Mouse (Mus musculus): ENCODE measurements around the gene Sh2b2.

Sh2b2 gene

DNA sequence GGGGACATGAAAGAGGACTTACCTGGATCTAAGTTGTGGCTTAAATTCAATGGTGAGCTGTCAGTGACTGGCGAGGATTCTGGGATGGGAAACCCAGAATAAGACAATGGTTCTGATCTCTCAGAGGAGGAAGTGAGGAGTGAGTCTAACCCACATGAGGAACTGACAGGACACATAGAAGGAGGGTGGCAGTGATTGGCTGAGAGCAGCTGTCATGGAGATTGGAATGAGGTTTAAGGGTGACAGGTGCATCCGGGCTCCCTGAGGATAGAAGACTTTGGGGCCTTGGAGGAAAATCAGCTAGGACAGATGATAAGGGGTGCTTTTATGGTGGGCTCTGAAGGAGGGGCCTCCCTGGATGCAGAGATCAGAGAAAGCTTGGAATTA lies at the start of gene Sh2b2:
Gene Sh2b2 (minus strand): TSS at position 105 of the 387 bp plus-strand sequence.
- no peak for DNase-seq (ENCODE audit: low spot score in 2 of 2)

DNA sequence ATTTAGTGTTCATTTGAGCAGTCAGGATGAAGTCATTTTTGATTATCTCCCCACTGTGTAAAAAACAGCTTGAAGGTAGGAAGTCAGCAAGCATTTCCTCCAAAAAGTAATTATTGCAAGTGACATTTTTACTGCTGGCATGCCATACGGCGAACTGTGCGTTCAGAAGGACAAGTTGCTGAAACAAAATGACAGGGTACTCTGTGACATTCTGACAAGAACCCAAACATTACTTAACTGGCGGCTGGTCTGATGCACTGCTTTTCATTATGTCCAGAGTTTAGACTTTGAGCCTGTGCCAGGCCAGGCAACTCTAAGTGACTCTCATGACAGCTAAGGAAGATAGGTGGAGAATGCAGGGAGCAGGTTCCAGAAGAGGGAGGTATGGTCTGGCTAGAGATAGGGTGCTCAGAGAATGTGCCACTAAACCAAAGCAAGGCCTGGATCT lies 46.6 kb upstream of the Sh2b2 start:
- DNase-seq (ENCODE audit: low spot score in 2 of 2) = no peak

GRCm38 (mm10) chr5:136292361-136292760 lies 46.0 kb upstream of the Sh2b2 start:
- DNase-seq (ENCODE audit: low spot score in 2 of 2) = no peak

DNA sequence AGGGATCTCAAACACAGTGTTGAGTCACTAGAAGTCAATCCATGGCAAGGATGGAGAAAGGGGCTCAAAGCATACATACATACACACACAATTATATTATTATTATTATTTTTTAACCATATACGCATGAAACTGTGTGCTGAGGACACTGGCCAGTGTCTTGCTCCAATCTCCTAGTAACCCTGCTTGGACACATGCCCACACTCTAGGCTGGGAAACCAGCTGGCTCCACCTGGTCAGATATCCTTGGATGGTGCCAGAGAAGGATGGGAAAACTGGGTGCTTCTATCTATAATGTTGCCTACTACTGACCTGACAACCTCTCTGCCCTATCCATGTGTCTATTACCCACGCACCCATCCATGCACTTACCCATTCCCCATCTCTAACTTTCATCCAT lies 45.2 kb upstream of the Sh2b2 start:
- DNase-seq (ENCODE audit: low spot score in 2 of 2) = no peak

- DNase-seq (ENCODE audit: low spot score in 2 of 2) = no peak
These were observed 43.4 kb upstream of the Sh2b2 start for GRCm38 (mm10) chr5:136289776-136290175.

DNA sequence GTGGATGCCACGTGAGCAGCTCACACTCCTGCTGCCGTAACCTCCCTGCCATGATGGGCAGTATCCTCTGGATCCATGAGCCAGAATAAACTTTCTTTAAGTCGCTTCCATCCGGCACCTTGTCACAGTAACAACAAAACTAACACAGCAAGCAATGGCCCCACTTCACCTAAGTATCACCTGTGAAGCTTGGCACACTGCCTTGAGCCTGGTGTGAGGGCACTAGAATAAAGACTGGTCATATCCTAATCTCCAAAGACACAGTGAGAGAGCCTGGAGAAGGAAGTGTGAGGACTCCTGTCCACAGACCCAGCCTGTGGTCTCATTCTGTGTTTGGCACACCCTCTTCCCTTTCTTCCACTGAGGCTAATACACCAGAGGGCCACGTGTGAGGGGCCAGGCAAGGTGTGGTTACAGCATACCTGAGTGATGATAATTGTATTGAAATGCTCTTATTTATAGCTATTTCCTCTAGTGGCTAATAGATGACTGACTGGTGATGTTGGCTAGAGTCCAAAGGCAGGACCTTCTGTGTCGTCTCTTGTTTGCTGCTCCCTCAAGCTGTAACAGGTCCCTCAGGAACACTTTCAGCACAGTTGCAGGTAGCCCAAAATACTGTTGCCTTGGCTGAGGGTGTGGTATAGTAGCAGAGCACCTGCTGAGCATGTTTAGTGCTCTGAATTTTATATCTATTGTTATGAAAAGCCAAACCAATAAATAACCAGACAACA lies 42.2 kb upstream of the Sh2b2 start:
- DNase-seq (ENCODE audit: low spot score in 2 of 2) = no peak

GRCm38 (mm10) chr5:136286566-136286965 lies 40.2 kb upstream of the Sh2b2 start:
- no peak for DNase-seq (ENCODE audit: low spot score in 2 of 2)

- no peak for DNase-seq (ENCODE audit: low spot score in 2 of 2)
These were observed 38.8 kb upstream of the Sh2b2 start for GRCm38 (mm10) chr5:136285106-136285505.

- DNase-seq (ENCODE audit: low spot score in 2 of 2) = no peak
These were observed 35.0 kb upstream of the Sh2b2 start for GRCm38 (mm10) chr5:136281351-136281750.

GRCm38 (mm10) chr5:136274739-136275138 lies 28.4 kb upstream of the Sh2b2 start:
- no peak for DNase-seq (ENCODE audit: low spot score in 2 of 2)

DNA sequence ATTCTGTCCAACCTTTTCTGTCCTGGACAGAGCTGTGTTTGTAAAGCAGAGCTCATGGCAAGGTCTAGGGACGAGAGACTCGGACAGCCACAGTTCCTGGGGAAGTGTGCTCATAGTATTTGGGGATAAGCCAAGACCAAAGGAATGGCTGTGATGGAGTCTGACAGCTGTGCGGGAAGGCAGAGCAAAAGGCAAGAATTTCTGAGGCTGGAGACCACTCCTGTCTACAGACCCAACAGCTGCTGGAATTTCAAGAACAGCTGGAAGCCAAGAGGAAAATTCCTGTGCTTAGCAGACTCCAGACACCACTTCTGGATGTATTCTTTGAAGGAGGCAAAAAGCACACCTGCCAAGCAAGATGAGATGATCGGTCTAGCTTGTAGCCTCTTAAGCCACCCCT lies 23.6 kb upstream of the Sh2b2 start:
- no peak for DNase-seq (ENCODE audit: low spot score in 2 of 2)

GRCm38 (mm10) chr5:136266077-136266476 lies 19.7 kb upstream of the Sh2b2 start:
- DNase-seq (ENCODE audit: low spot score in 2 of 2) = no peak

DNA sequence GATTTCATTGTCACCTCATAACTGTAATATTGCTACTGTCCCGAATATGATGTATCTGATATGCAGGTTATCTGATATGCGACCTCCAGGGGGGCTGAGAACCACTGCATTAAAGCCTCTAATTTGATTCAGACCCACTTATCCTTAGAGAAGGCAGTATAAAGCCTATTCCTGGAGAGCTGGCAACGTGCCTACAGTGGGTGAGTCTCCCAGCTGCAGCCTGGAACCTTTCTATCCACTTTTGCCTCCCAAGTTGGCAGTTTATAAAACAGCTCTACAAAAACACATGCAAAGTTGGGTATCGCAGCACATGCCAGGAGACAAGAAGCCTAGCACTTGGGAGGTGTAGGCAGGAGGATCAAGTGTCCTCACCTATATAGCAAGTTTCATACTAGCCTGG lies 17.0 kb upstream of the Sh2b2 start:
- no peak for DNase-seq (ENCODE audit: low spot score in 2 of 2)

GRCm38 (mm10) chr5:136258919-136259318 lies 12.6 kb upstream of the Sh2b2 start:
- peak; percentile 41 to 74 for DNase-seq (ENCODE audit: low spot score in 2 of 2)

DNA sequence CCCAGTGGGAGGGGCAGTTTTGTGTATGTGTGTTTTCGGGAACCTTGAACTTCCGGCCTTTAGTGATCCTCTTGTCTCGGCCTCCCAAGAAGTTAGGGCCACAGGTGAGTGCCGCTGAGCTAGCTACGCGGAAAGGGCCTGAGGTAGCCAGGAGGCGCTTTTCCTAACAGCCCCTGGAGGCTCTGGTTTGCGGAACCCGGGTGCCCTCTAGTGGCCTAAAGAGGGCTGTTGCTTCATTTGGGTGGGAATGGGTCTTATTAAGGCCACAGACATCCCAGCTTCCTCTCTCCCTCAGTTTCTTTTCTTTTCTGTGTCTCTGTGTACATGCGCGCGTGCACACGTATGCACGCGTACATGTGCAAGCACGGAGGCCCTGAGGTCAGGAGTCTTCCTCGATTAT lies 6.5 kb upstream of the Sh2b2 start:
- peak in 1 of 2 experiments; percentile 63 for DNase-seq (ENCODE audit: low spot score in 2 of 2)

DNA sequence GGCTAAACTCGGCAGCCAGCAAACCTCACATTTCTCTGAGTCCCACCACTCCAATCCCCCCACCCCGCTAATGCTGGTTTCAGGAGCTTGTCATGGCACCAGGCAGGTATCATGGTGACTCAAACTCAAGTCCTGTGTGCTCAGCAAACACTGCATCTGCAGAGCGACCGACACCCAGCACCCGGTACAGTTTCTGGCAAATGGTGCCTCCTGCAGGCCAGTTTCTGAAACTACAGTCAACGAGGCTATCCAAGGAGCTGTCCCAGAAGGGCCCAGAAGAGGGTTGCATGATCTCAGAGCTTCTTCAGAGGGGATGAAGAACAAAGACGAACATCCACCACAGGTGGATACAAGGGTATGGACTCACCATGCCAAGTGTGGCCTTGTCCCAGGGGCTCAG lies 4.6 kb upstream of the Sh2b2 start:
- no peak for DNase-seq (ENCODE audit: low spot score in 2 of 2)

GRCm38 (mm10) chr5:136248441-136248840 lies 2.1 kb upstream of the Sh2b2 start:
- no peak for DNase-seq (ENCODE audit: low spot score in 2 of 2)

DNA sequence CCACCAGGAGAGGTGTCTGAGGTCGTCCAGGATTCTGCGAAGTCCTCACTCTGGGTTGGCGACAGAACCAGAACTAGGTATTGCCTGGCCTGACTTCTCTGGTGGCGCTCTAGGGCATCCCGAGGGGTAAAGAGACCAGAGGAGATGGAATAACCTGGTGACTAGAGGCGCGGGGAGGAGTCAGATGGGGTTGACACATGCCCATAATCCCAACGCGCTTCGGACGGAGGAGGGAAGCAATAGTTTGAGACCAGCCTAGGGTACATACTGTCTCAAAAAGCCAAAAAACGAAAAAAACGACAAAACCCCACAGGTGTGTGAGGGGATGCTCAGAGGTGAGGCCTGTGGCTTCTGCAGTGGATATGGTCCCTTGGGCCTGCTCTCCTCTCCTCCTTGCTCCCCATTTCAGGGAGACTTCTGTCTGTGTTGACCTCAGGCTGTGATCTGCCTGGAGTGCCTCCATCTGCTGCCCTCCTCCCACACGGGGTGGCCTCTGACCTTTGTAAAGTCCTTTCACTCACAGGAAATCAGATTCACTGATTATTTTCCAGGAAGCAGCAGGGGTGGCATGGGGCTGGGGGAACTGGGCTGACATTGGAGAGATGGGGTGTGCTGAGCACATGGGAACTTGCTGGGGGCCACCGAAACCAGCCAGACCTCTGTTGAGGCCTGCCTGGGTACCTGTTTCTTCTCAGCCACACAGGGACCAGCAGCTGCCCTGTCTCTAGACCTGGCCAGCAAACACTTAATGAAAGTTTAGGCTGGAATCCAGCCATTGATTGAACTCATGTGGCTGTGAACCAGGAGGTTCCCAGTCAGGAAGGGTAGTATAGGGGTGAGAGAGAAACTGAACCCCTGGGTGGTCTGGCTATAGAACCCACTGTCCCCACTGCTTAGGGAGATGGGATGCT lies 560 bp downstream of the Sh2b2 start:
- no peak for DNase-seq (ENCODE audit: low spot score in 2 of 2)

- peak; percentile 86 to 89 for DNase-seq (ENCODE audit: low spot score in 2 of 2)
These were observed 1.4 kb downstream of the Sh2b2 start for GRCm38 (mm10) chr5:136244762-136245540.

DNA sequence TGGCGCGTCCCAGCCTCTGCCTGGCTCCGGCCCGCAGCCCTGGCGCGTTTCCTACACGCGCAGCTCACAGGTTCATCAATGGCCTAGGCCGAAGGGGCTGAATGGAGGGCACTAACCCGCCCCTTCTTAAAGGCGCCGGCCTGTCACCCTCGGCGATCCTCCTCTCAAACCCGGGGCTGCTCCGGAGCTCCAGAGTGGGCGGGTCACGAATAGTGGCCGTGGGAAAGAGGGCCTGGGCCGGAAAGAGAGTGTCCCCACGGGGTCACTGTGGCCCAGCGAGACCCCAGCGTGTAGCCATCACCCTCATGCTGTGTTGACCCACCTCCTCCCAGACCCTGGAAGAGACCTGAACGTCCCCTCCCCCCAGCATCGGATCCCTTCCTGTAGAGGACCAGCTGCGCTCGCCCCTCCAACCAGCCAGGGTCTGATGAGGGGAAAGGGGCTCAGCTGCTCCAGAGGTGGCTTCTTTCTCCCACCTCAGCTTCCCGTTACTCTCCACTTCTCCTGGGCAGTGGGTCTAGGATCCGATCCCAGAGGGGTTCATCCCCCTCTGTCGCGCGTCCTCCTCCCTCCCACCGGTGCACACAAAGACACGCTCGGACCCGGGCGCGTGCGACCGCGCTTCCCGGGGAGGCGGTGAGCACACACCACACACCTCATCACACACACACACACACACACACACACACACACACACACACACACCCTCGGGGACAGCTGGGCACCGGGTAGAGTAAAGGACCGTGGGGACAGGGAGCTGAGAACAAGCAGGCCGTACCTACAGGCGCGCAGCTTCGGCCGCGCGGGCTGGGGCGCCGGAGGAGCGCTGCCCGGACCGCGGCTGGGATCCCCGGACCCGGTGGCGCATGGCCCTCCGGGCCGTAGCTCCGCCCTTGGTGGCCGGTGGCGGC lies 2.2 kb downstream of the Sh2b2 start:
- no peak for DNase-seq (ENCODE audit: low spot score in 2 of 2)

DNA sequence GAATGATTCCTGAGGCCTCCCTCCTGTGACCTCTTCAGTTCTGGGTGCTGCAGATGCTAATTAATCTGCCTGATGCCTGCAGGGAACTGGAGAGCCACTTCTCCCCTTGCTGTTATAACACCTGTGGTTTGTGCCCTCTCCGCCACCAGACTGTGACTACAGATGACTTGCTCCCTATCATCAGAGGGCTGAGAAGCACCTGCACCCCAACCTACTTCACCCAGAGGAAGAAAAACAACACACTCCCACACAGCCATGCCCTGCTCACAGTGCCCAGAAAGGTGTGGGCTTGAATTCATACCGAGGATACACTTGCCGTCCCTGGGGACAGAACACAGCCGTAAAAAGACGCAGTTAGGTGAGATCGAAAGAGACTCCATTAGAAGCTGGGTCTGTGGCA lies 5.2 kb downstream of the Sh2b2 start:
- DNase-seq (ENCODE audit: low spot score in 2 of 2) = no peak
